Mouse (Mus musculus): ENCODE results near the gene Dip2a. TPM values are rescaled to one million over a fixed set of nuclear protein-coding genes. Genes with fewer than 3 reads are reported as not detected.

The Dip2a gene
- polyA plus RNA-seq, 1 experiment from 2014 or later = 9.5 TPM

DNA sequence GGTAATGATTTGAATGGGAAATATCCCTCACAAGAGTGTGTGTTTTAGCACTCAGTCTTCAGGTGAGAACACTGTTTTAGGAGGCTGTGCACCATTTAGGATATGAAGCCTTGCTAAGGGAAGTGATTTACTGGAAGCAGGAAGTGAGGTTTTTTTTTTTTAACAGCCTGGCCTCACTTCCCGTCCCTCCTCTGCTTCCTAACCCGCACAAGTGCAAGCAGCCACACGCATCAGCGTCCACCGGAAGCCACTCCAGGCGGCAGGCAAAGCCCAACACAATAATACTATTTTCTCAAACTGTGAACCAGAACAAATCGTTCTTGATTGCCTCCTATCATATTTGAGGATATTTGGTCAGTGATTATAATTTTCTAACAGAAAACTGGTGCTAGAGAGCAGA is 6.9 kb upstream of the Dip2a start:
- Histone ChIP-seq H3K27ac (no peak overlapping the region), H3K36me3 (peaks cover 48% of the 10 kb centered on the region), H3K27me3 (replicated peaks) (no peaks in the 10 kb centered on the region), H3K4me1 (no peaks in the 10 kb centered on the region), H3K9ac (no peak overlapping the region), H3K4me3 (replicated peaks) (no peak overlapping the region), H3K4me2 (no peak overlapping the region), H3K9me3 (no peaks in the 10 kb centered on the region)
- ATAC-seq (ENCODE audit: insufficient read depth, low FRiP score, low read depth) = no peak
- 75% methylated on average over 7 of the region's 7 CpGs for WGBS

DNA sequence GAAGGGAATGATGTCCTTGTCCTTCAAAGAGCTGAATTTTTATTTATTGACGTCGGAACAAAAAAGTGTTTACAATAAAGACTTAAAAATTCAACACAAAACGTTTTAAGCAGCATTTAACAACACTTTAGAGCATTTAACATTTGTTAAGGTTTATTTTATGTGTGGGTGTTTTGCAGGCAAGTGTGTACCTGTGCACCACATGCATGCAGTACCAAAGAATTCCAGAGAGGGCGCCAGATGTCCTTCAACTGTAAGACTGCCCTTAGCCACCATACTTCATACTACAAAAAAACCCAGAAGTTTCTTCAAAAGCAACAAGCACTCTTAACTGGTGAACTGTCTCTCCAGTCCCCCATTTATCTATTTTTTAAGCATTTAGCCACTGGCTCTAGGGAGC is 1.5 kb upstream of the Dip2a start:
- H3K4me3 ChIP-seq (replicated peaks) = peak overlapping the region; percentile 90; the same call in 1 of the 2 replicates
- 6% methylated on average over 4 of the region's 4 CpGs for WGBS
- peak overlapping the region; percentile 64 for H3K27ac ChIP-seq
- H3K9ac ChIP-seq = no peak overlapping the region
- H3K27me3 ChIP-seq (replicated peaks) = no peaks in the 10 kb centered on the region
- H3K4me1 ChIP-seq = peaks cover 9% of the 10 kb centered on the region
- H3K9me3 ChIP-seq = no peaks in the 10 kb centered on the region
- peak overlapping the region; percentile 85; the same call in 1 of the 2 replicates for H3K4me2 ChIP-seq
- H3K36me3 ChIP-seq = peaks cover 12% of the 10 kb centered on the region
- no peak for ATAC-seq (ENCODE audit: insufficient read depth, low FRiP score, low read depth)

DNA sequence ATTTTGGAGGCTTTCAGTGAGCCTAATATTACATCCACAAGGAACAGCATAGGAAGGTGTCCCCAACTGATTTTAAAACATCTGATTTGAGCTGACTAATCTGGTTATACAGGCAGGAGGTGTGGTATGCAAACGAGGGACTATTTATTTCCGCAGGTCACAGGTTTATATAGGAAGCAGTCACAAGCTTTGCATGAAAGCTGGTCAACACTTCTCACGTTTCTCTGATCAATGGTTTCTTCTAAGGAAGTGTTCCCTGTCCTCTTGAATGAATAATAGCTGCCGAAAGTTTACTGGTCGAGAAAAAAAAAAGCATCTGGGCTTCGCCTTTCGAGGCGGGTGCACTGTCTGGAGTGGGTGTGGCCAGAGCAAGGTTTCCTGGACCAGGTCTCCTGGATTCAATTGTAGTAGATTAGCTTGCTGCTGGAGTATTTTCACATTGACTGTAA is 976 bp upstream of the Dip2a start:
- H3K27ac ChIP-seq = peak overlapping the region; percentile 64
- peaks cover 9% of the 10 kb centered on the region for H3K4me1 ChIP-seq
- no peak overlapping the region for H3K9ac ChIP-seq
- H3K9me3 ChIP-seq = no peaks in the 10 kb centered on the region
- peak overlapping the region; percentile 85 for H3K4me2 ChIP-seq
- peak overlapping the region; percentile 90 for H3K4me3 ChIP-seq (replicated peaks)
- WGBS = 6% methylated on average over 8 of the region's 8 CpGs
- H3K27me3 ChIP-seq (replicated peaks) = no peaks in the 10 kb centered on the region
- H3K36me3 ChIP-seq = peaks cover 10% of the 10 kb centered on the region; the same call in 1 of the 2 replicates
- ATAC-seq (ENCODE audit: insufficient read depth, low FRiP score, low read depth) = no peak

DNA sequence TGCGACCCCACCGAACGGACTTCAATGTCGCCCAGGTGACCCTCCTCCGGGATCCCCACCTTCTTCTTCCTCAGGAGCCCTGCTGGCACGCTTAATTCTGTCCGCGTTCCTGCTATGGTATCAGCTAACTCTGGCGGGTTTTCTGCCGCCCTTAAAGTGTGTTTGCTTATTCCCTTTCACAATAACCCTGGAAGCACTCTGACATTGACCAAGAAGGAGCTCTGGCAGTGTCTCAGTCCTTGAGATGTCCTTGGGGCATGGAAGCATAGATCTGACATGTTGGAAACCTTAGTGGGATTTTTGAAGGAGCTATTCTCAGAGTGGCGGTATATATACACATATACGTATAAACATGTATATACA is 430 bp upstream of the Dip2a start:
- Histone ChIP-seq H3K27me3 (replicated peaks) (no peaks in the 10 kb centered on the region), H3K4me1 (peaks cover 9% of the 10 kb centered on the region), H3K27ac (peak overlapping the region; percentile 64), H3K9ac (peak overlapping the region; percentile 56), H3K4me3 (replicated peaks) (peak overlapping the region; percentile 90), H3K9me3 (no peaks in the 10 kb centered on the region), H3K36me3 (peaks cover 7% of the 10 kb centered on the region; the same call in 1 of the 2 replicates), H3K4me2 (peak overlapping the region; percentile 85)
- ATAC-seq (ENCODE audit: insufficient read depth, low FRiP score, low read depth) = peak; percentile 36
- WGBS = 2% methylated on average over 12 of the region's 12 CpGs

GRCm38 (mm10) chr10:76334350-76334749 is 10.7 kb downstream of the Dip2a start:
- Histone ChIP-seq H3K27ac (no peak overlapping the region), H3K4me3 (replicated peaks) (no peak overlapping the region), H3K36me3 (no peaks in the 10 kb centered on the region), H3K4me2 (no peak overlapping the region), H3K9me3 (no peaks in the 10 kb centered on the region), H3K9ac (no peak overlapping the region), H3K4me1 (no peaks in the 10 kb centered on the region), H3K27me3 (replicated peaks) (no peaks in the 10 kb centered on the region)
- WGBS = 46% methylated on average over 4 of the region's 4 CpGs
- ATAC-seq (ENCODE audit: insufficient read depth, low FRiP score, low read depth) = no peak

DNA sequence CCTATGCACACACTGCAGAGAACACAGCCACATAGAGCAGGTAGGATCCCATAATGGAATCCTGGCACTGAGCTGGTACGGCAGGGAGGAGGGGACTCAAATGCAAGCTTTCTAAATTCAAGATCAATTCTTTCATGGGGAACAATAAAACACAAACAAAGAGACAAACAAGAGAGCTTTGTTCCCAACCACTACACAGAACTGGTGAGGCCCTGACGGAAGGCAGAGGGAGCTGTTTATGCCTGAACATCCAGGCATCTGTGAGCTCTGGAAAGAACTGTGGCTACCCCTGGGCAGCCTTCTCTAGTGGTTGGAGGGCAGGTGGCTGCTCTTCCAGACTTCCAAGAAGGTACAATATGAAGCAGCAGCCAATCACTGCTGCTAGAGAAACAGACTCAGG is 13.1 kb downstream of the Dip2a start:
- Histone ChIP-seq H3K4me3 (replicated peaks) (no peak overlapping the region), H3K27me3 (replicated peaks) (no peaks in the 10 kb centered on the region), H3K36me3 (no peaks in the 10 kb centered on the region), H3K4me2 (no peak overlapping the region), H3K9me3 (no peaks in the 10 kb centered on the region), H3K9ac (no peak overlapping the region), H3K4me1 (no peaks in the 10 kb centered on the region), H3K27ac (no peak overlapping the region)
- no peak for ATAC-seq (ENCODE audit: insufficient read depth, low FRiP score, low read depth)
- 68% methylated on average over 2 of the region's 2 CpGs for WGBS

DNA sequence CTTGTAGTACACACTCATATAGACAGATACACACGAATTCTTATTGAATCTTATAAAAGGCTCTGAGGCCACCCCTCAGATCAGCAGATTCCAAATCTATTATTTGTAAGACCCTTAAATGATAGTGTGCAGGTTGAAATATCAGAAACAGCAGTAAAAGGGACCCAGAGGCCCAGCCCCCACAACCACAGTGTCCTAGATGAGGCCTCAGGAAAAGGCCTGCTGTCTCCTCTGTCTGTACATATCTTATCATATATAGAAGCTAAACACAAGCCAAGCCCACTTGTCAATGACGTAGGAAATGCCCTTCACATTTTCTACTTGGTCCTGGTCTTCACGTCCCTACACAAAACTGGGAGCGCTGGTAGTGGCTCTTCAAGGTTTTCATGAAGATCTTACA is 16.0 kb downstream of the Dip2a start:
- no peak overlapping the region for H3K27ac ChIP-seq

DNA sequence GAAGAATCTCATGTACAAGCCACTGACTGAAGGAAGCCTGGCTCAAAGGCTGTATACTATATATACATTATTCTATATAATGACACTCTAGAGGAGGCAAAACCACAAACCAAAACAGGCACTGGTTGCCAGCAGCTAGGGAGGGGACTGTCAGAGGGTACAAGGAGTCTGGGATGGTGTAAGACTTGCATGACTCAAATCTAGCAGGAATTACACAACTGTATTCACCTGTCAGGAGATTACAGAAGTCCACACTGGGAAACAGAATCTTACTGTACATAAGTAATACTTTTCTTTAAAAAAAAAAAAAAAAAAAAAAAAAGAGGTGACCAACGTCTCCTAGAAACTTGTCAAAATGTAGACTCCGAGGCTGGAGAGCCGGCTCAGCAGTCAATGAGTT is 16.5 kb downstream of the Dip2a start:
- Histone ChIP-seq H3K36me3 (no peaks in the 10 kb centered on the region), H3K4me3 (replicated peaks) (no peak overlapping the region), H3K4me1 (no peaks in the 10 kb centered on the region), H3K4me2 (no peak overlapping the region), H3K9ac (no peak overlapping the region), H3K27ac (no peak overlapping the region), H3K9me3 (no peaks in the 10 kb centered on the region), H3K27me3 (replicated peaks) (no peaks in the 10 kb centered on the region)
- no peak for ATAC-seq (ENCODE audit: insufficient read depth, low FRiP score, low read depth)
- 85% methylated on average over 3 of the region's 3 CpGs for WGBS

More for the DNA sequence above, 16.0 kb downstream of the Dip2a start:
- no peaks in the 10 kb centered on the region for H3K36me3 ChIP-seq
- no peak overlapping the region for H3K4me3 ChIP-seq (replicated peaks)
- no peaks in the 10 kb centered on the region for H3K4me1 ChIP-seq
- no peak overlapping the region for H3K9ac ChIP-seq
- no peak overlapping the region for H3K4me2 ChIP-seq
- ATAC-seq (ENCODE audit: insufficient read depth, low FRiP score, low read depth) = no peak
- no peaks in the 10 kb centered on the region for H3K9me3 ChIP-seq
- no peaks in the 10 kb centered on the region for H3K27me3 ChIP-seq (replicated peaks)
- WGBS = 80% methylated on average over 4 of the region's 4 CpGs

DNA sequence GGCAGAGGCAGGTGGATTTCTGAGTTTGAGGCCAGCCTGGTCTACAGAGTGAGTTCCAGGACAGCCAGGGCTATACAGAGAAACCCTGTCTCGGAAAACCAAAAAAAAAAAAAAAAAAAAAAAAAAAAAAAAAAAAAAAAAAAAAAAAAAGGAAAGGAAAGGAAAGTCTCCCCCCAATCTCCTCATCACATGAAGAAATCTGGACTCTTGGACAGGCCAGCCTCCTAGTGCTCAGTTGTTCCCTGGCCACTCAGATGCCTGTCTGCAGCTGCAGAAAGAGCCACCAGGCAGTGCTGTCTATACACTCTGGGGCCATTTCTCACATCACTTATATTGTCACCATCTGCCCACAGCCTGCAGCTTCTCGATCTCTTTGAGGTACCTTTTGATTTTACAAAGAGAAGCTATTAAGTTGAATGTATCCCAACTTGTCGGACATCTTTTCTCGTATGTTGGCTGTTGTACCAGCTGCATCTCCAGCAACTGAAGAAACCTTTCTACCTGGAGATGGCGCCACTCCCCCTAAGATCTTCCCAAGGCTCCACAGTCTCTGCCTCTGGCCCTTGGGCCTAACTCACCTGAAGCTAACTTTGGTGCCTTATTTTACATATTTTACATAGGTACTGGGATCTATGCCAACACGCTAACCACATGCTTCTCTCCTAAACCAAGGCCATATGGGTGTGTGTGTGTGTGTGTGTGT is 18.6 kb downstream of the Dip2a start:
- Histone ChIP-seq H3K27ac (no peak overlapping the region), H3K4me1 (no peaks in the 10 kb centered on the region), H3K9ac (no peak overlapping the region), H3K4me2 (no peak overlapping the region), H3K9me3 (no peaks in the 10 kb centered on the region), H3K36me3 (no peaks in the 10 kb centered on the region), H3K27me3 (replicated peaks) (no peaks in the 10 kb centered on the region), H3K4me3 (replicated peaks) (no peak overlapping the region)
- 72% methylated on average over 6 of the region's 6 CpGs for WGBS
- ATAC-seq (ENCODE audit: insufficient read depth, low FRiP score, low read depth) = no peak

DNA sequence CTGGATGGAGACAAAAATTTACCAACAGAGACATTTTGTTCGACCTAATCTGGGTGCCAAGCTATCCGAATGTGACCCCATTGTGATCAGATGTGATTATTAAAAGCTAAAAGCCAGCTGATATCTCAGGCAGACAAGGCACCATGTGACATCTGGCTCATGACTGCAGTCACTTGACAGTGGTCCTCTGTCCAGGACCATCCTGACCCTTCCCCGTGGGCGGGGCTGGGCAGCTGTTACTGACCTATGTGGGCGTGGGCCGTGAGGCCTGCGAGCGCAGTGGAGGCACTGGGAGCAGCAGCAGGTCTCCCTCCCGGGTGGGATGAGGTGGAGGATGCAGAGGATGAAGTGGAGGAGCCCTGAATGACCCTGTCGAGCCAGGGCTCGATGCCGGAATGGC is 27.5 kb downstream of the Dip2a start:
- ATAC-seq (ENCODE audit: insufficient read depth, low FRiP score, low read depth) = no peak
- Histone ChIP-seq H3K27me3 (replicated peaks) (no peaks in the 10 kb centered on the region), H3K4me2 (no peak overlapping the region), H3K27ac (no peak overlapping the region), H3K36me3 (peaks cover 17% of the 10 kb centered on the region), H3K9me3 (no peaks in the 10 kb centered on the region), H3K4me3 (replicated peaks) (no peak overlapping the region), H3K4me1 (no peaks in the 10 kb centered on the region), H3K9ac (no peak overlapping the region)
- WGBS = 82% methylated on average over 12 of the region's 12 CpGs

DNA sequence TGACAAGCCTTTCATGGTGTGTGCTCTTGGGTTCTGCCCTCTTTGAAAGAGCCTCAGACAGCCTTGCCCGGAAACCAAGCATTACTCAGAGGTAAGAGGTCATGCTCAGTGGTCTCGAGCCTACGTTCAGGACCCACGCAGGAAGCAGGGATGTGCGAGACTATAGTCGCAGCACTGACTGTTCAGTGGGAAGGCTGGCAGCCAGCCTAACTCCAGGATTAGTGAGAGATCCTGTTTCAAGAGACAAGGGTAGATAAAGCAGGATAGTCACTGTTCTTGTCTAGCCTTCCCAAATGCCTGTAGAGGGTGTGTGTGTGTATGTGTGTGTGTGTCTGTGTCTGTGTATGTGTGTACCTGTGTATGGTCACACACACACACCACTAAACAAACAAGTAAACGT is 28.9 kb downstream of the Dip2a start:
- H3K9ac ChIP-seq = no peak overlapping the region
- H3K36me3 ChIP-seq = peaks cover 17% of the 10 kb centered on the region
- H3K4me2 ChIP-seq = no peak overlapping the region
- WGBS = 68% methylated on average over 7 of the region's 7 CpGs
- H3K4me1 ChIP-seq = no peaks in the 10 kb centered on the region
- H3K27me3 ChIP-seq (replicated peaks) = no peaks in the 10 kb centered on the region
- H3K27ac ChIP-seq = no peak overlapping the region
- ATAC-seq (ENCODE audit: insufficient read depth, low FRiP score, low read depth) = no peak
- no peaks in the 10 kb centered on the region for H3K9me3 ChIP-seq
- H3K4me3 ChIP-seq (replicated peaks) = no peak overlapping the region

- Histone ChIP-seq H3K9me3 (no peaks in the 10 kb centered on the region), H3K27ac (no peak overlapping the region), H3K9ac (no peak overlapping the region), H3K4me3 (replicated peaks) (no peak overlapping the region), H3K36me3 (peaks cover 21% of the 10 kb centered on the region), H3K4me1 (no peaks in the 10 kb centered on the region), H3K27me3 (replicated peaks) (no peaks in the 10 kb centered on the region), H3K4me2 (no peak overlapping the region)
- WGBS = 80% methylated on average over 9 of the region's 9 CpGs
- ATAC-seq (ENCODE audit: insufficient read depth, low FRiP score, low read depth) = no peak
Measured at GRCm38 (mm10) chr10:76306738-76307137, 38.4 kb downstream of the Dip2a start.

GRCm38 (mm10) chr10:76300133-76300532 is 45.0 kb downstream of the Dip2a start:
- H3K9ac ChIP-seq = no peak overlapping the region
- H3K27ac ChIP-seq = no peak overlapping the region
- no peak overlapping the region for H3K4me2 ChIP-seq
- peaks cover 18% of the 10 kb centered on the region for H3K36me3 ChIP-seq
- no peaks in the 10 kb centered on the region for H3K27me3 ChIP-seq (replicated peaks)
- no peaks in the 10 kb centered on the region for H3K4me1 ChIP-seq
- WGBS = 84% methylated on average over 5 of the region's 5 CpGs
- no peak overlapping the region for H3K4me3 ChIP-seq (replicated peaks)
- no peak for ATAC-seq (ENCODE audit: insufficient read depth, low FRiP score, low read depth)
- H3K9me3 ChIP-seq = no peaks in the 10 kb centered on the region

All from stomach, embryonic 15.5 days (tissue).